Mouse (Mus musculus) midbrain, embryonic 15.5 days (tissue): Measurements from ENCODE around the gene Brinp1. TPM values are rescaled to one million over a fixed set of nuclear protein-coding genes. Genes with fewer than 3 reads are reported as not detected.
"Not testable (repeated sequence)": the region's sequence is repeated elsewhere in the genome, so short reads cannot be mapped to it uniquely, and the experiment has no call there.

Source experiments
- ATAC-seq: fragments of 200-750 bp; cut with Nextera tagmentation; replicated peaks from 2 replicates; pipeline ENCODE4 v1.8.0; 2017; ENCODE audit warnings: moderate TSS enrichment
- H3K27ac ChIP-seq: fragments of 300-500 bp; sonication (generic); 2 replicates; pipeline ENCODE4 v1.5.1; 2015; ENCODE audit warnings: mild to moderate bottlenecking, inconsistent platforms
- H3K27me3 ChIP-seq: fragments of 300-500 bp; sonication (generic); replicated peaks from 2 replicates; pipeline ENCODE4 v1.6.1; 2015; ENCODE audit warnings: inconsistent platforms
- H3K36me3 ChIP-seq: fragments of 300-500 bp; sonication (generic); replicated peaks from 2 replicates; pipeline ENCODE4 v1.6.1; 2015; ENCODE audit warnings: inconsistent platforms
- H3K4me1 ChIP-seq: fragments of 300-500 bp; sonication (generic); 2 replicates; pipeline ENCODE4 v1.6.1; 2015; ENCODE audit warnings: inconsistent platforms
- H3K4me2 ChIP-seq: fragments of 300-500 bp; sonication (generic); 2 replicates; pipeline ENCODE4 v1.6.1; 2015; ENCODE audit warnings: inconsistent platforms, mild to moderate bottlenecking, moderate library complexity
- H3K4me3 ChIP-seq: fragments of 300-500 bp; sonication (generic); 2 replicates; pipeline ENCODE4 v1.5.1; 2015; ENCODE audit warnings: mild to moderate bottlenecking, inconsistent platforms
- H3K9ac ChIP-seq: fragments of 300-500 bp; sonication (generic); 2 replicates; pipeline ENCODE4 v1.6.1; 2015; ENCODE audit warnings: mild to moderate bottlenecking, inconsistent platforms
- H3K9me3 ChIP-seq: fragments of 300-500 bp; sonication (generic); 2 replicates; pipeline ENCODE4 v1.6.1; 2016; ENCODE audit warnings: inconsistent platforms
- WGBS: fragments of 180-500 bp; shearing (Covaris S2); methylation state at CpG from one replicate; pipeline ENCODE4 v1.1.7; 2015; ENCODE audit warnings: mixed read lengths; 5-methylcytosine and 5-hydroxymethylcytosine counted together
- polyA plus RNA-seq: library from polyadenylated mRNA; unstranded; fragments of >200 nt; fragmentation: Nextera tagmentation; extraction: Ambion mirVana; gene quantifications from 2 replicates; pipeline ENCODE4 v1.2.1, GENCODE M21; 2015

Gene Brinp1
- polyA plus RNA-seq, 1 experiment from 2014 or later = 59.2 TPM

GRCm38 (mm10) chr4:68910942-68911341, 43.3 kb downstream of the Brinp1 start:
- Histone ChIP-seq H3K27ac (no peak overlapping the region), H3K9ac (no peak overlapping the region), H3K9me3 (no peaks in the 10 kb centered on the region), H3K36me3 (no peaks in the 10 kb centered on the region), H3K4me3 (no peak overlapping the region), H3K27me3 (no peaks in the 10 kb centered on the region), H3K4me1 (no peaks in the 10 kb centered on the region), H3K4me2 (no peak overlapping the region)
- ATAC-seq = no peak
- WGBS = 67% methylated on average over 3 of the region's 3 CpGs

- H3K4me2 ChIP-seq = peak overlapping the region; percentile 8; the same call in 1 of the 2 replicates
- H3K36me3 ChIP-seq = no peaks in the 10 kb centered on the region
- H3K9me3 ChIP-seq = no peaks in the 10 kb centered on the region
- H3K27ac ChIP-seq = 0 out of 2 replicates have a peak overlapping the region, but pooled peaks have one; percentile 2
- H3K4me3 ChIP-seq = no peak overlapping the region
- ATAC-seq = peak; percentile 74
- no peaks in the 10 kb centered on the region for H3K4me1 ChIP-seq
- H3K27me3 ChIP-seq = no peaks in the 10 kb centered on the region
- WGBS = 58% methylated on average over 11 of the region's 11 CpGs
- H3K9ac ChIP-seq = no peak overlapping the region
Observed at GRCm38 (mm10) chr4:68906417-68907210, 47.6 kb downstream of the Brinp1 start.

- H3K9me3 ChIP-seq = no peaks in the 10 kb centered on the region
- H3K36me3 ChIP-seq = no peaks in the 10 kb centered on the region
- H3K9ac ChIP-seq = no peak overlapping the region
- WGBS = 88% methylated on average over 4 of the region's 4 CpGs
- no peaks in the 10 kb centered on the region for H3K4me1 ChIP-seq
- H3K27ac ChIP-seq = no peak overlapping the region
- no peaks in the 10 kb centered on the region for H3K27me3 ChIP-seq
- no peak for ATAC-seq
- H3K4me3 ChIP-seq = no peak overlapping the region
- H3K4me2 ChIP-seq = no peak overlapping the region
Observed at GRCm38 (mm10) chr4:68890526-68890925, 63.7 kb downstream of the Brinp1 start.

GRCm38 (mm10) chr4:68886276-68886675, 67.9 kb downstream of the Brinp1 start:
- Histone ChIP-seq H3K4me3 (no peak overlapping the region), H3K36me3 (no peaks in the 10 kb centered on the region), H3K9ac (no peak overlapping the region), H3K4me1 (no peaks in the 10 kb centered on the region), H3K27me3 (no peaks in the 10 kb centered on the region), H3K4me2 (no peak overlapping the region), H3K27ac (no peak overlapping the region), H3K9me3 (no peaks in the 10 kb centered on the region)
- WGBS = 91% methylated on average over 2 of the region's 2 CpGs
- no peak for ATAC-seq

- Histone ChIP-seq H3K27me3 (no peaks in the 10 kb centered on the region), H3K4me3 (no peak overlapping the region), H3K27ac (no peak overlapping the region), H3K4me1 (no peaks in the 10 kb centered on the region), H3K9ac (no peak overlapping the region), H3K4me2 (no peak overlapping the region), H3K9me3 (no peaks in the 10 kb centered on the region), H3K36me3 (no peaks in the 10 kb centered on the region)
- ATAC-seq = no peak
Observed at GRCm38 (mm10) chr4:68872028-68872427, 82.2 kb downstream of the Brinp1 start.

GRCm38 (mm10) chr4:68865135-68865767, 88.9 kb downstream of the Brinp1 start:
- H3K9me3 ChIP-seq = no peaks in the 10 kb centered on the region
- H3K4me3 ChIP-seq = no peak overlapping the region
- no peaks in the 10 kb centered on the region for H3K36me3 ChIP-seq
- no peaks in the 10 kb centered on the region for H3K4me1 ChIP-seq
- WGBS = 80% methylated on average over 4 of the region's 4 CpGs
- ATAC-seq = no peak
- H3K27ac ChIP-seq = no peak overlapping the region
- no peak overlapping the region for H3K4me2 ChIP-seq
- H3K27me3 ChIP-seq = no peaks in the 10 kb centered on the region
- H3K9ac ChIP-seq = no peak overlapping the region

- H3K9me3 ChIP-seq = no peaks in the 10 kb centered on the region
- no peak overlapping the region for H3K4me2 ChIP-seq
- WGBS = 96% methylated on average over 2 of the region's 2 CpGs
- no peak overlapping the region for H3K27ac ChIP-seq
- no peaks in the 10 kb centered on the region for H3K27me3 ChIP-seq
- H3K4me3 ChIP-seq = no peak overlapping the region
- no peaks in the 10 kb centered on the region for H3K36me3 ChIP-seq
- ATAC-seq = no peak
- no peaks in the 10 kb centered on the region for H3K4me1 ChIP-seq
- no peak overlapping the region for H3K9ac ChIP-seq
Observed at GRCm38 (mm10) chr4:68864668-68865067, 89.5 kb downstream of the Brinp1 start.

- H3K4me2 ChIP-seq = no peak overlapping the region
- H3K27me3 ChIP-seq = no peaks in the 10 kb centered on the region
- H3K36me3 ChIP-seq = no peaks in the 10 kb centered on the region
- no peak overlapping the region for H3K27ac ChIP-seq
- H3K4me1 ChIP-seq = no peaks in the 10 kb centered on the region
- 45% methylated on average over 1 of the region's 1 CpGs for WGBS
- ATAC-seq = no peak
- H3K4me3 ChIP-seq = no peak overlapping the region
- H3K9ac ChIP-seq = no peak overlapping the region
- no peaks in the 10 kb centered on the region for H3K9me3 ChIP-seq
Observed at GRCm38 (mm10) chr4:68856868-68857267, 97.3 kb downstream of the Brinp1 start.

GRCm38 (mm10) chr4:68849671-68850070, 104.5 kb downstream of the Brinp1 start:
- Histone ChIP-seq H3K36me3 (no peaks in the 10 kb centered on the region), H3K4me2 (no peak overlapping the region), H3K4me3 (no peak overlapping the region), H3K9me3 (no peaks in the 10 kb centered on the region), H3K9ac (no peak overlapping the region), H3K27me3 (no peaks in the 10 kb centered on the region), H3K27ac (peak overlapping the region; percentile 45; the same call in 1 of the 2 replicates), H3K4me1 (peaks cover 2% of the 10 kb centered on the region; the same call in 1 of the 2 replicates)
- no peak for ATAC-seq
- 40% methylated on average over 3 of the region's 3 CpGs for WGBS

GRCm38 (mm10) chr4:68846976-68847375, 107.2 kb downstream of the Brinp1 start:
- 62% methylated on average over 1 of the region's 1 CpGs for WGBS
- Histone ChIP-seq H3K9me3 (no peaks in the 10 kb centered on the region), H3K27ac (no peak overlapping the region), H3K27me3 (no peaks in the 10 kb centered on the region), H3K4me3 (no peak overlapping the region), H3K36me3 (no peaks in the 10 kb centered on the region), H3K4me2 (no peak overlapping the region), H3K9ac (no peak overlapping the region), H3K4me1 (peaks cover 2% of the 10 kb centered on the region; the same call in 1 of the 2 replicates)
- no peak for ATAC-seq

GRCm38 (mm10) chr4:68845964-68846363, 108.2 kb downstream of the Brinp1 start:
- WGBS = 48% methylated on average over 3 of the region's 3 CpGs
- no peak for ATAC-seq

GRCm38 (mm10) chr4:68813997-68814396, 140.2 kb downstream of the Brinp1 start:
- not testable (repeated sequence) for ATAC-seq, H3K9me3 ChIP-seq, H3K27me3 ChIP-seq

More at GRCm38 (mm10) chr4:68845964-68846363, 108.2 kb downstream of the Brinp1 start:
- H3K4me2 ChIP-seq = no peak overlapping the region
- H3K4me1 ChIP-seq = peaks cover 2% of the 10 kb centered on the region; the same call in 1 of the 2 replicates
- H3K27me3 ChIP-seq = no peaks in the 10 kb centered on the region
- H3K36me3 ChIP-seq = no peaks in the 10 kb centered on the region
- no peak overlapping the region for H3K4me3 ChIP-seq
- no peak overlapping the region for H3K27ac ChIP-seq
- H3K9me3 ChIP-seq = no peaks in the 10 kb centered on the region
- no peak overlapping the region for H3K9ac ChIP-seq

GRCm38 (mm10) chr4:68806502-68806901, 147.7 kb downstream of the Brinp1 start:
- Histone ChIP-seq H3K9me3 (no peaks in the 10 kb centered on the region), H3K4me2 (no peak overlapping the region), H3K27me3 (no peaks in the 10 kb centered on the region), H3K4me1 (0 out of 2 replicates have a peak, but pooled peaks cover 3% of the 10 kb centered on the region), H3K36me3 (no peaks in the 10 kb centered on the region), H3K9ac (no peak overlapping the region), H3K27ac (no peak overlapping the region), H3K4me3 (no peak overlapping the region)
- ATAC-seq = no peak
- 76% methylated on average over 3 of the region's 3 CpGs for WGBS

More at GRCm38 (mm10) chr4:68813997-68814396, 140.2 kb downstream of the Brinp1 start:
- H3K36me3 ChIP-seq, H3K4me3 ChIP-seq, H3K27ac ChIP-seq, H3K4me2 ChIP-seq, H3K9ac ChIP-seq, H3K4me1 ChIP-seq: not testable (repeated sequence)
